ENCODE assay signal across 12 mouse cellular contexts in genomic region chr9:109031686-109032085, GRCm38 (mm10). TPM values are rescaled to one million over a fixed set of nuclear protein-coding genes. Genes with fewer than 3 reads are reported as not detected.
"Had no signal": no experiment of that assay in that cellular context is flagged by ENCODE, and none has a peak within 500 bp of the region (broad histone marks: within the 10 kb centered on the region; RNA-seq: fewer than 3 reads in every experiment).

No protein-coding gene starts in this region.

- DNase-seq: lung, adult 18-20 months; lung, embryonic 14.5 days; lung, postnatal 10 days; midbrain, embryonic 14.5 days; retina, postnatal 1 day; right cerebral cortex, adult 18-20 months; right cerebral cortex, postnatal 25 days; right cerebral cortex, postnatal 4 days; thymus, adult 2 months; thymus, postnatal 36 days had no signal

RNA-seq across cellular contexts. Expression of gene Ucn2, which starts 45.9 kb away (rescaled TPM):
- total RNA-seq: megakaryocyte, adult 5-6 weeks; megakaryocyte-erythroid progenitor cell, adult 5-6 weeks had no signal
